Mouse (Mus musculus) spleen, adult 2 months (tissue): ENCODE measurements around the gene Sorcs3. TPM values are rescaled to one million over a fixed set of nuclear protein-coding genes. Genes with fewer than 3 reads are reported as not detected.

ENCODE experiments used
- DNase-seq, 2 experiments: peaks; one replicate each; pipeline versions ENCODE4 v3.0.0 to v3.0.0-alpha.2; 2012 to 2021; ENCODE audit warnings: low spot score in 2 of 2, low read depth in 1 of 2
- H3K27ac ChIP-seq: fragments of 200-500 bp; 2 replicates; pipeline ENCODE4 v1.5.1; 2012; ENCODE audit warnings: low read length, inconsistent platforms; ENCODE audit not compliant: insufficient read depth
- H3K27me3 ChIP-seq: fragments of 200-500 bp; 2 replicates; pipeline ENCODE4 v1.6.1; 2012; ENCODE audit warnings: mild to moderate bottlenecking, moderate library complexity, low read length, inconsistent platforms; ENCODE audit not compliant: control insufficient read depth, insufficient read depth
- H3K36me3 ChIP-seq: fragments of 200-500 bp; 2 replicates; pipeline ENCODE4 v1.6.1; 2012; ENCODE audit warnings: mild to moderate bottlenecking, low read length, inconsistent platforms; ENCODE audit not compliant: control insufficient read depth, insufficient read depth
- H3K4me1 ChIP-seq: fragments of 200-500 bp; 2 replicates; pipeline ENCODE4 v1.6.1; 2011; ENCODE audit warnings: inconsistent platforms; ENCODE audit not compliant: control insufficient read depth, insufficient read depth, insufficient read length
- H3K4me3 ChIP-seq: fragments of 200-500 bp; 2 replicates; pipeline ENCODE4 v1.5.1; 2011; ENCODE audit warnings: mild to moderate bottlenecking, inconsistent platforms; ENCODE audit not compliant: insufficient read depth, insufficient read length; ENCODE audit errors: extremely low read depth
- CTCF ChIP-seq: fragments of 200-500 bp; IDR thresholded peaks from 2 replicates; pipeline ENCODE4 v1.5.1; 2011; ENCODE audit warnings: mild to moderate bottlenecking, inconsistent platforms; ENCODE audit not compliant: insufficient read depth, insufficient read length, insufficient replicate concordance; ENCODE audit errors: extremely low read depth
- POLR2A ChIP-seq: fragments of 200-500 bp; IDR thresholded peaks from 2 replicates; pipeline ENCODE4 v1.6.1; 2011; ENCODE audit warnings: low read depth, low read length, inconsistent platforms
- WGBS: fragments of 180-500 bp; shearing (Covaris S2); methylation state at CpG from one replicate; pipeline ENCODE4 v1.1.7; 2018; 5-methylcytosine and 5-hydroxymethylcytosine counted together
- polyA plus RNA-seq: library from polyadenylated mRNA; depleted of rRNA; stranded (reverse); fragments of >200 nt; gene quantifications from 2 replicates; pipeline ENCODE4 v1.2.3, GENCODE M21; 2012

The Sorcs3 gene
- polyA plus RNA-seq, 1 experiment = not detected

- Histone ChIP-seq H3K4me3 (no peak overlapping the region), H3K27me3 (no peaks in the 10 kb centered on the region), H3K4me1 (no peaks in the 10 kb centered on the region), H3K36me3 (no peaks in the 10 kb centered on the region), H3K27ac (no peak overlapping the region)
- TF ChIP-seq CTCF (no peak), POLR2A (no peak)
- 66% methylated on average over 4 of the region's 4 CpGs for WGBS
- DNase-seq = no peak
These were observed 633.6 kb downstream of the Sorcs3 start for GRCm38 (mm10) chr19:48839418-48839817.

DNA sequence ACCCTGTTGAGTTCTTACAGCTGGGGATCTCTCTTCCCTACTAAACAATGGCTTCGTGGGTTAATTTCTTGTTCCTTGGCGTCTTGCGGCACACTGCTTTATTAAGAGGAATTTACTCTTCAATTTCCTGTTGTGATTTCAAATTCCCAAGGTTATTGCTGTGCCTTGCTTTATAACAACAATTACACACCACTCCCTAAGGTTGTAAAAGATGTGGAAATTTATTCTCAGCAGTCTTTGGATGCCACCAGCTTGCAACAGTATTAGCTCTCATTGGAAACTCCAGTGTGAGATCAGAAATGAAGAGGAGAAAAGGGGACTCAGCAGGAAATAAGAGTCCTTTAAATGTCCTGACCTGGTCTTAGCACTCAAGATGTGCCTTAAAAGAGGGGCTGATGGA, 641.9 kb downstream of the Sorcs3 start:
- DNase-seq = no peak
- Histone ChIP-seq H3K36me3 (no peaks in the 10 kb centered on the region), H3K4me1 (no peaks in the 10 kb centered on the region), H3K27ac (no peak overlapping the region), H3K4me3 (no peak overlapping the region), H3K27me3 (no peaks in the 10 kb centered on the region)
- TF ChIP-seq CTCF (no peak), POLR2A (no peak)
- 78% methylated on average over 3 of the region's 3 CpGs for WGBS

DNA sequence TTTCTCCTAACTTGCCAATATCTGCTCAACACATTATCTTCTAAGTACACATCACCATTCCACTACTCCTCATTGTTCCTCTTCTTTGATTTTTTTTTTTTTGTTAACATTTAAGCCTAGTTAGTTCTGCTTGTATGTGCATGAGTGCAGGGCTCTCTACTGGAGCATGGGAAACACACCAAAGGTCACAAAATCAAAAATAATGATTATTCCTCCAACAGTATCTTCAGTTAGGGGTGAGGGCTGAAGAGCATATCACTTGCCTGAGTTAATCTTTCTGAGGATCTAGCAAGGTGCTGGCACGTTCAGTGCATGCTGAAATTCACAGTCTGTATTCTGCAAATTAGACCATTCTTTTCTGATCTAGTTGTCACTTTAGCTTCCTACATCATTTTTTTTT, 644.6 kb downstream of the Sorcs3 start:
- Histone ChIP-seq H3K4me3 (no peak overlapping the region), H3K36me3 (no peaks in the 10 kb centered on the region), H3K4me1 (no peaks in the 10 kb centered on the region), H3K27ac (no peak overlapping the region), H3K27me3 (no peaks in the 10 kb centered on the region)
- 70% methylated on average over 1 of the region's 1 CpGs for WGBS
- TF ChIP-seq CTCF = no peak
- TF ChIP-seq POLR2A = no peak
- no peak for DNase-seq
